Mouse (Mus musculus) kidney, postnatal 0 days (tissue): ENCODE data around the gene Rictor. TPM values are rescaled to one million over a fixed set of nuclear protein-coding genes. Genes with fewer than 3 reads are reported as not detected.
"Not testable (repeated sequence)": the region's sequence is repeated elsewhere in the genome, so short reads cannot be mapped to it uniquely, and the experiment has no call there.

Experiments
- ATAC-seq: fragments of 200-750 bp; cut with Nextera tagmentation; replicated peaks from 2 replicates; pipeline ENCODE4 v1.8.0; 2017; ENCODE audit warnings: low read depth, moderate number of reproducible peaks, moderate TSS enrichment, moderate library complexity; ENCODE audit not compliant: low FRiP score
- DNase-seq: peaks from one replicate; pipeline ENCODE4 v3.0.0-alpha.2; 2016; ENCODE audit warnings: low spot score
- H3K27ac ChIP-seq: fragments of 300-500 bp; sonication (generic); 2 replicates; pipeline ENCODE4 v1.5.1; 2014; ENCODE audit warnings: mild to moderate bottlenecking
- H3K27me3 ChIP-seq: fragments of 300-500 bp; sonication (generic); 2 replicates; pipeline ENCODE4 v1.6.1; 2014; ENCODE audit warnings: low read length, mixed read lengths; ENCODE audit not compliant: insufficient read depth
- H3K36me3 ChIP-seq: fragments of 300-500 bp; sonication (generic); 2 replicates; pipeline ENCODE4 v1.6.1; 2014; ENCODE audit warnings: low read length, mixed read lengths; ENCODE audit not compliant: insufficient read depth
- H3K4me1 ChIP-seq: fragments of 300-500 bp; sonication (generic); replicated peaks from 2 replicates; pipeline ENCODE4 v1.6.1; 2014; ENCODE audit warnings: antibody characterized with exemption, low read length, mixed read lengths; ENCODE audit not compliant: insufficient read depth
- H3K4me2 ChIP-seq: fragments of 300-500 bp; sonication (generic); 2 replicates; pipeline ENCODE4 v1.6.1; 2014; ENCODE audit warnings: mild to moderate bottlenecking, low read length, moderate library complexity, mixed read lengths
- H3K4me3 ChIP-seq: fragments of 300-500 bp; sonication (generic); replicated peaks from 2 replicates; pipeline ENCODE4 v1.5.1; 2014; ENCODE audit warnings: low read depth, low read length
- H3K9ac ChIP-seq: fragments of 300-500 bp; sonication (generic); 2 replicates; pipeline ENCODE4 v1.6.1; 2014; ENCODE audit warnings: low read depth, low read length
- H3K9me3 ChIP-seq: fragments of 300-500 bp; sonication (generic); replicated peaks from 2 replicates; pipeline ENCODE4 v1.6.1; 2016; ENCODE audit warnings: low read length, inconsistent platforms, mixed read lengths
- CTCF ChIP-seq: IDR thresholded peaks from 2 replicates; pipeline ENCODE4 v1.5.1; 2016; ENCODE audit warnings: antibody characterized with exemption, low read depth, mild to moderate bottlenecking, moderate library complexity
- WGBS: fragments of 180-500 bp; shearing (Covaris S2); extraction: QIAGEN DNeasy Blood & Tissue Kit; methylation state at CpG from one replicate; pipeline ENCODE4 v1.1.7; 2014; 5-methylcytosine and 5-hydroxymethylcytosine counted together
- polyA plus RNA-seq: library from polyadenylated mRNA; unstranded; fragments of >200 nt; fragmentation: Nextera tagmentation; extraction: Ambion mirVana; gene quantifications from 2 replicates; pipeline ENCODE4 v1.2.1, GENCODE M21; 2015

The Rictor gene
- polyA plus RNA-seq, 1 experiment from 2014 or later, result 28.3 TPM

DNA sequence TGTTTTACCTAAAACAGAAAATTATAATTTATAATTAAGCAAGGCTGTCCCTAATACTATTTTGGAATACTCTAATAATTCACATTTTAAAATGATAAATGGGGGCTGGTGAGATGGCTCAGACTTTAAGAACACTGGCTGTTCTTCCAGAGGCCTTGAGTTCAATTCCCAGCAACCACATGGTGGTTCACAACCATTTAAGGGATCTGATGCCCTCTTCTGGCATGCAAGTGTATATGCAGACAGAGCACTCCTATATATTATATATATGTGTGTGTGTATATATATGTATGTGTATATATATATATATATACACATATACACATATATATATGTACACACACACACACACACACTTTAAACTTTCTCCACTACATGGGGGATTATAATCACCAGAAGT, 15.2 kb downstream of the Rictor start:
- ATAC-seq, result no peak
- no peaks in the 10 kb centered on the region for H3K9me3 ChIP-seq
- no peak overlapping the region for H3K4me3 ChIP-seq
- H3K27ac ChIP-seq, result no peak overlapping the region
- H3K9ac ChIP-seq, result no peak overlapping the region
- H3K4me2 ChIP-seq, result no peak overlapping the region
- no peaks in the 10 kb centered on the region for H3K36me3 ChIP-seq
- H3K27me3 ChIP-seq, result no peaks in the 10 kb centered on the region
- DNase-seq, result no peak
- no peaks in the 10 kb centered on the region for H3K4me1 ChIP-seq
- 0 out of 2 replicates have a peak, but pooled peaks have one; percentile 15 for TF ChIP-seq CTCF

DNA sequence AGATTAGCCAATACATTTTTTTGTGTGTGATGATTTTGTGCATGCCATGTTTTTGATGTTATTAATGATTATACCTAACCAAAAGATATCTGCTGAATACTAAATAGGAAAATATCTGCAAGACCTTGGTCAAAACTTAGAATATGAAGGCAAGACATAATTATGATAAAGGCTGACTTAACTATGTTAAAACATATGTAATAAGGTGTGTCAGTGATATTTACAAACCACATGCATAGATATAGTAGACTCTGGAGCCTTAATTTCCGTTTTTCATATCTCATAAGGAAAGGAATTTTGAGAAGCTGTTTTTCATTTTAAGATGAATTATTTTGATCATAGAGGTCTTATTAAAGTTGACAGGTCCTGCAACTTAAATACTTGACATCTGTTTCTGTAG, 16.3 kb downstream of the Rictor start:
- Histone ChIP-seq H3K9me3 (no peaks in the 10 kb centered on the region), H3K4me2 (no peak overlapping the region), H3K9ac (no peak overlapping the region), H3K27me3 (no peaks in the 10 kb centered on the region), H3K27ac (no peak overlapping the region), H3K4me1 (no peaks in the 10 kb centered on the region), H3K36me3 (no peaks in the 10 kb centered on the region), H3K4me3 (no peak overlapping the region)
- ATAC-seq, result no peak
- 84% methylated on average over 1 of the region's 1 CpGs for WGBS
- no peak for DNase-seq
- TF ChIP-seq CTCF, result no peak

DNA sequence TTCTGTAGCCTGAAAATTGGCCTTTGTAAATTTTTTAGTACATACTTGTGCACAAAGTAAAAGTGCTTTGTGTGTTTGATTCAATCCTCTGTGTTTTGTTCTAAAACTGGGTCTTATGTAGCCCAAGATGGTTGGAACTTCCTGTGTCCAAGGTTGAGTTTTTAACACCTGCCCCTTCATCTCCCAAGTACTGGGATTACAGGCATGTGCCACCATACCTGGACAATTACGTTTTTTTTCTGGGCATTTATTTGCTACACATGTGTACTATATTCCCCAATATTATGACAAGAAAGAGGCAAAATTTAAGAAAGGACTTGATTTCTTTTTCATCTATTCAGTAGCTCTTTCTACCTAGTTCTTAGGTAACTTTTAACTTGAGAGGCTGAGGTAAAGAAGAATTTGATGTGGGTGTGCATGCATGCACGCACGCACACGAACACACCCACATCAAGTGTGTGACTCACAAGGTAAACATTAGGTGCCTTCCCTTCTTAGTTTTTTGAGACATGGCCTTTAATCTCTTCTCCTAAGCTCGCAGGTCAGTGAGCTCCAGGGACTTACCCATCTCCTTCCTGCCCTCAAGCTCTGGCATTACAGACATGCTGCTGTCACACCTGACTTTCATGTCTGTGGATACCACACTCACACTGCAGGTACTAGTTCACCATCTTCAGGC, 18.1 kb downstream of the Rictor start:
- WGBS, result 45% methylated on average over 5 of the region's 5 CpGs
- TF ChIP-seq CTCF, result no peak
- H3K4me2 ChIP-seq, result no peak overlapping the region
- DNase-seq (no peak), ATAC-seq (no peak)
- no peaks in the 10 kb centered on the region for H3K9me3 ChIP-seq
- no peak overlapping the region for H3K9ac ChIP-seq
- no peak overlapping the region for H3K4me3 ChIP-seq
- no peak overlapping the region for H3K27ac ChIP-seq
- H3K27me3 ChIP-seq, result no peaks in the 10 kb centered on the region
- H3K36me3 ChIP-seq, result no peaks in the 10 kb centered on the region
- H3K4me1 ChIP-seq, result no peaks in the 10 kb centered on the region

DNA sequence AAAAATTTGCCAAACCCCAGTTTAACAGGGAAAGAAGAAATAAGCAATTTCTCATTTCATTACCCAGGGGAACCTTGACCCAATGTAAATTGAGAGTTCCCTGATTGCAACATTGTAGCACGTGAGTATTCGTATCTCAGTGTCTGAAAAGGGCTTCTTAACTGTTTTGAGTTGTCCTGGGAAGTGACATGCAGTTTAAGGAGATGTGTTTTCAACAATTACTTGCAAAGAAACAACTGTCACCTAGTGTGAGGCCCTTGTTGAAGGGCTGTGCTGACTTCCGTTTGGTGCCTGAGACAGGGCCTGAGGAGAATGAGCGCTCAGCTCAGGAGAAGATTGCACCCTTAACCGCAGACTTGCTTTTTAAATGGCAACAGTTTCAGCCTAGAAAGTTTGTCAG, 24.9 kb downstream of the Rictor start:
- no peak overlapping the region for H3K9ac ChIP-seq
- H3K4me3 ChIP-seq, result no peak overlapping the region
- TF ChIP-seq CTCF, result no peak
- H3K27ac ChIP-seq, result no peak overlapping the region
- no peaks in the 10 kb centered on the region for H3K27me3 ChIP-seq
- no peaks in the 10 kb centered on the region for H3K36me3 ChIP-seq
- no peaks in the 10 kb centered on the region for H3K9me3 ChIP-seq
- whole genome bisulfite sequencing, result 61% methylated on average over 5 of the region's 5 CpGs
- no peak overlapping the region for H3K4me2 ChIP-seq
- no peak for DNase-seq
- no peaks in the 10 kb centered on the region for H3K4me1 ChIP-seq
- ATAC-seq, result no peak

DNA sequence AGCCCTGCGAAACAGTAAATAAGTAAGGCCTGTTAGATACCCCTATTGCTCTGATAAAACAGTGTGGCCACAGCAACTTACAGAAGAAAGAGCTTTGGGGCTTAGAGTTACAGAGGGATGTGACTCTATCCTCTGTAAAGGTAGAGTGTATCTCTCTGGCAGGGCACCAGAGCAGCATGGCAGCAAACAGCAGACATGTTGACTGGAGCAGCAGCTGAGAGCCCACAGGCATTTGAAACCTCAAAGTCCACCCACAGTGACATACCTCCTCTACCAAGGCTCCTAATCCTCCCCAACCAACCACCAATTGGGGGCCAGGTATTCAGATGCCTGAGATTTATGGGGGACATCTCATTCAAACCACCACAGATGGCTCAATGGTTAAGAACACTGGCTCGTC, 31.0 kb downstream of the Rictor start:
- Histone ChIP-seq H3K27ac (no peak overlapping the region), H3K4me1 (no peaks in the 10 kb centered on the region), H3K4me3 (no peak overlapping the region), H3K36me3 (no peaks in the 10 kb centered on the region), H3K4me2 (no peak overlapping the region), H3K9me3 (no peaks in the 10 kb centered on the region), H3K9ac (no peak overlapping the region), H3K27me3 (no peaks in the 10 kb centered on the region)
- ATAC-seq (no peak), DNase-seq (no peak)
- 98% methylated on average over 2 of the region's 2 CpGs for WGBS
- TF ChIP-seq CTCF, result no peak

DNA sequence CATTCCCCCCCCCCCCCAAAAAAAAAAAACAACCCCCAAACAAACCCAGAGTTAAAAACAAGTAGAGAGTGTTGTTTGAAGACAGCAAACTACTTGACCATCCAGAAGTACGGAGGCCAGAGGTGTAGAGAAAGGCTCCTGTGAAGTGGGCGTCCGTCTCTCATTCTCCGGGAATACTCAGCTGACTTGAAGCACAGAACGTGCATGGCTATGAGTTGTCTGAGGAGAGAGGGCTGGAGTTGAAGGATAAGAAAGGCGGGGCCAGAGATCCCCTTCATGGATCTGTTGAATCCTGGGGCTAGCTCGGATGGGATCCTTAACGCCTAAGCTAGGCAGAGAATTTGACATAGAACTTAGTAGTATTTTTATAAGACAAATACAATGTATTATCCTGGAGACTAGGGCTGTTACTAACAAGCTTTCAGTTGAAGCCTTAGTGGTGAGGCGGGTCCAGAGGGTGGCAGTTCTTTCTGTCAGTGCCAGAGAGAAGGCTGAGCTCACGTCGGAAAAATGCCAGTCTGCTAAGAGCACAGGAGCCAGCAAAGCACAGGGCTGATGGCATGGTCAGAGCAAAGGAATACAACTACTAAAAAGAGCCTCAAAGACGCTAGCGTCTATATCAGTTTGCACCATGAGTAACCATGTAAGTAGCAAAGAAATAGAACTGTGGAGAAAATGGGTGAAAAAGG, 34.3 kb downstream of the Rictor start:
- DNase-seq, result no peak
- no peak for TF ChIP-seq CTCF
- 73% methylated on average over 13 of the region's 13 CpGs for WGBS
- Histone ChIP-seq H3K36me3 (no peaks in the 10 kb centered on the region), H3K4me1 (no peaks in the 10 kb centered on the region), H3K4me3 (no peak overlapping the region), H3K27me3 (no peaks in the 10 kb centered on the region), H3K4me2 (no peak overlapping the region), H3K27ac (no peak overlapping the region), H3K9me3 (no peaks in the 10 kb centered on the region), H3K9ac (no peak overlapping the region)
- no peak for ATAC-seq

DNA sequence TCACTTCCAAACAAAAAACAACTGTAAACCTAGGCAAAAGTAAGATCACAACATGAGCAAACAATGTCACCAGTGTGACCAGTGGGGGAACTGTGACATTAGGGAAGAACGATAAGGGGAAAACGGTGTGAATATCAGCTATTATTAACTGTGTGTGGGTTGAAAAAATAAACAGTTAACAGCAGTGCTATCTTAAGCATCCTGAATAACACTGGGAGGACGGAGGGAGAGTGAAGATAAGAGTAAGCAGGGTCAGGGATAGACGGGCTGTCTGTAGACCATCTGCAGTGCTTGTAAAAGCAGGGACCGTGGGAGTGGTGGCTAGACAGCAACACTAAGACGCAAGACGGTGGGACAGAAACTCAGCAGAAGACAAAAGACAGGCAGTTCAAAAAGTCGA, 35.5 kb downstream of the Rictor start:
- H3K27me3 ChIP-seq, result no peaks in the 10 kb centered on the region
- H3K4me1 ChIP-seq, result no peaks in the 10 kb centered on the region
- H3K27ac ChIP-seq, result no peak overlapping the region
- WGBS, result 22% methylated on average over 8 of the region's 8 CpGs
- no peak overlapping the region for H3K9ac ChIP-seq
- no peak for ATAC-seq
- DNase-seq, result no peak
- no peak for TF ChIP-seq CTCF
- no peaks in the 10 kb centered on the region for H3K9me3 ChIP-seq
- no peak overlapping the region for H3K4me2 ChIP-seq
- no peak overlapping the region for H3K4me3 ChIP-seq
- H3K36me3 ChIP-seq, result 0 out of 2 replicates have a peak, but pooled peaks cover 3% of the 10 kb centered on the region

DNA sequence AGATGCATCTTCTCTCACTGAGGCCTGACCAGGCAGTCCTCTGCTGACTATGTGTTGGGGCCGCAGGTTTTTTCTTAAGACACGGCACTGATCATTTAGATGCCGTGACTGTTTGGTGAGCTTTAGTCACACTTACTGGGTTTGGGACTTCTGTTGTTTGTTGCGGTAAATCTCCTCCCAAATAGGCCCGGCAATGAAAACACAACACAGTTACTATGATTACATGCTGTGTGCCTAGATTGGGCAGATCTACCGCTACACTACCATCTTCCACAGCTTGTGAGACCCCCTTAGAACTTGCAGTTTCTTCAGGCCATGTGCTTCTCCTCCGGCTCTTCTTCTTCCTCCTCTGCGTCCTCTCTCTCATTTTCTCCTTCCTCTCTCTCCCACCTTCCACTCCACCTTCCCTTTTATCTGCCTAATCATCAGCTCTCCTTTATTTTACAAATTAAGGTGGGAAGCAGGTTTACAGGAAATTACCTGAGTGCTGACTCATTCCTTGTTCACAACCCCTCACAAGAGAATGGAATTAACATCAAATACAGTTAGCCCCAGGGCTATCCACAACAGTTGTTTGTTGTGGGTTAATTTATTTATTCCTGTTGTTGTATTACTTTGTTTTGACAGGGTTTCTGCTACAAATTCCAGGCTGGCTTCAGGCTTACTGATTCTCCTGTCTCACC, 38.3 kb downstream of the Rictor start:
- not testable (repeated sequence) for DNase-seq, ATAC-seq, H3K4me1 ChIP-seq

More for the DNA sequence above, 38.3 kb downstream of the Rictor start:
- not testable (repeated sequence) for H3K4me3 ChIP-seq, H3K27me3 ChIP-seq, H3K4me2 ChIP-seq, H3K27ac ChIP-seq, H3K9ac ChIP-seq, H3K36me3 ChIP-seq, H3K9me3 ChIP-seq
- 71% methylated on average over 8 of the region's 8 CpGs for WGBS
